Comparison of ENCODE assay signal across 9 mouse cellular contexts in genomic region chr1:161400126-161400525, GRCm38 (mm10). TPM values are rescaled to one million over a fixed set of nuclear protein-coding genes. Genes with fewer than 3 reads are reported as not detected.
DNase-seq lines count a peak whose midpoint lies in the region; ATAC-seq and TF ChIP-seq lines count a peak whose summit lies in the region.
"Had no signal": no experiment of that assay in that cellular context is flagged by ENCODE, and none has a peak within 500 bp of the region (broad histone marks: within the 10 kb centered on the region; RNA-seq: fewer than 3 reads in every experiment).

No protein-coding gene starts in this region.

- WGBS in forebrain, embryonic 13.5 days, result 19% methylated on average over 6 of the region's 6 CpGs
- whole genome bisulfite sequencing in forebrain, embryonic 10.5 days, result 27% methylated on average over 6 of the region's 6 CpGs
- WGBS in midbrain, embryonic 14.5 days, result 28% methylated on average over 6 of the region's 6 CpGs
- WGBS in stomach, postnatal 0 days, result 22% methylated on average over 6 of the region's 6 CpGs

- no peak overlapping the region for H3K9ac ChIP-seq in forebrain, embryonic 13.5 days
- no peak overlapping the region for H3K9ac ChIP-seq in midbrain, embryonic 14.5 days (replicated peaks; ENCODE audit: low read length)
- no peak overlapping the region for H3K9ac ChIP-seq in stomach, postnatal 0 days (ENCODE audit: low read length)

- H3K4me3 ChIP-seq in forebrain, embryonic 13.5 days, result no peak overlapping the region
- H3K4me3 ChIP-seq in forebrain, embryonic 10.5 days, result no peak overlapping the region
- H3K4me3 ChIP-seq in midbrain, embryonic 14.5 days (replicated peaks; ENCODE audit: low read depth, low read length), result no peak overlapping the region
- H3K4me3 ChIP-seq in stomach, postnatal 0 days (ENCODE audit: low read depth, low read length), result no peak overlapping the region
- H3K4me3 ChIP-seq: megakaryocyte, embryonic 14.5 days had no signal

- intact Hi-C loops in heart, postnatal 36 days (cut with DNase I), result loop anchor here (1.0 to 5.0 kb wide), 4 partner anchors 107 to 337 kb away; no protein-coding TSS in a partner anchor

- H3K36me3 ChIP-seq in forebrain, embryonic 13.5 days (ENCODE audit: poor library complexity, severe bottlenecking), result no peaks in the 10 kb centered on the region
- no peaks in the 10 kb centered on the region for H3K36me3 ChIP-seq in forebrain, embryonic 10.5 days (replicated peaks)
- no peaks in the 10 kb centered on the region for H3K36me3 ChIP-seq in midbrain, embryonic 14.5 days (ENCODE audit: control insufficient read depth, insufficient read depth, low read length)
- no peaks in the 10 kb centered on the region for H3K36me3 ChIP-seq in stomach, postnatal 0 days (ENCODE audit: control insufficient read depth, insufficient read depth, low read length)

- TF ChIP-seq EP300 in stomach, postnatal 0 days (optimal IDR thresholded peaks at IDR 0.05), result no peak

- no peaks in the 10 kb centered on the region for H3K27me3 ChIP-seq in forebrain, embryonic 13.5 days
- H3K27me3 ChIP-seq in forebrain, embryonic 10.5 days (ENCODE audit: poor library complexity, severe bottlenecking), result no peaks in the 10 kb centered on the region
- no peaks in the 10 kb centered on the region for H3K27me3 ChIP-seq in midbrain, embryonic 14.5 days (ENCODE audit: control insufficient read depth, insufficient read depth, low read length)
- no peaks in the 10 kb centered on the region for H3K27me3 ChIP-seq in stomach, postnatal 0 days (ENCODE audit: control insufficient read depth, insufficient read depth, low read length)

- DNase-seq in forebrain, embryonic 10.5 days (ENCODE audit: extremely low spot score, low spot score), result no peak
- peak; percentile 87 for DNase-seq in adipocyte (ENCODE audit: low spot score)
- DNase-seq in embryo, embryonic 9.5 days (ENCODE audit: extremely low spot score), result peak; percentile 54
- peak; percentile 74 to 85 for DNase-seq in heart, postnatal 36 days
- DNase-seq in left cerebral cortex, adult 11 months (ENCODE audit: low spot score), result peak; percentile 57
- DNase-seq in midbrain, embryonic 14.5 days, result peak; percentile 73
- DNase-seq in stomach, postnatal 0 days (ENCODE audit: low spot score), result peak; percentile 74

- TF ChIP-seq CTCF in stomach, postnatal 0 days (IDR thresholded peaks at IDR 0.05; ENCODE audit: low read depth), result peak; percentile 88

- ATAC-seq in forebrain, embryonic 13.5 days, result 0 out of 2 replicates have a peak, but pooled peaks have one; percentile 53
- no peak for ATAC-seq in midbrain, embryonic 14.5 days (ENCODE audit: low FRiP score, low TSS enrichment)
- ATAC-seq in stomach, postnatal 0 days (ENCODE audit: low FRiP score, low TSS enrichment), result no peak

- H3K27ac ChIP-seq in forebrain, embryonic 13.5 days, result no peak overlapping the region
- no peak overlapping the region for H3K27ac ChIP-seq in forebrain, embryonic 10.5 days
- no peak overlapping the region for H3K27ac ChIP-seq in midbrain, embryonic 14.5 days (replicated peaks; ENCODE audit: low read depth, low read length)
- no peak overlapping the region for H3K27ac ChIP-seq in stomach, postnatal 0 days (replicated peaks)

- H3K9me3 ChIP-seq in forebrain, embryonic 13.5 days (replicated peaks), result peaks cover 9% of the 10 kb centered on the region; the same call in 1 of the 2 replicates
- H3K9me3 ChIP-seq in forebrain, embryonic 10.5 days, result no peaks in the 10 kb centered on the region
- peaks cover 6% of the 10 kb centered on the region for H3K9me3 ChIP-seq in midbrain, embryonic 14.5 days (ENCODE audit: control insufficient read depth, low read length)
- H3K9me3 ChIP-seq in stomach, postnatal 0 days (ENCODE audit: control insufficient read depth, low read length), result no peaks in the 10 kb centered on the region

- H3K4me1 ChIP-seq in forebrain, embryonic 13.5 days, result no peaks in the 10 kb centered on the region
- H3K4me1 ChIP-seq in forebrain, embryonic 10.5 days, result peaks cover 9% of the 10 kb centered on the region
- no peaks in the 10 kb centered on the region for H3K4me1 ChIP-seq in midbrain, embryonic 14.5 days (ENCODE audit: control insufficient read depth, insufficient read depth, low read length)
- no peaks in the 10 kb centered on the region for H3K4me1 ChIP-seq in stomach, postnatal 0 days (replicated peaks; ENCODE audit: control insufficient read depth, insufficient read depth)

- H3K4me2 ChIP-seq in forebrain, embryonic 13.5 days, result no peak overlapping the region
- no peak overlapping the region for H3K4me2 ChIP-seq in midbrain, embryonic 14.5 days (ENCODE audit: low read length)
- H3K4me2 ChIP-seq in stomach, postnatal 0 days (replicated peaks; ENCODE audit: low read depth), result no peak overlapping the region

RNA-seq across cellular contexts. Expression of gene Tnfsf4, which starts 4.9 kb away (rescaled TPM):
- not detected in 2 replicates for polyA plus RNA-seq in forebrain, embryonic 13.5 days (2015; fragmentation: Nextera tagmentation; extraction: Ambion mirVana)
- polyA plus RNA-seq in forebrain, embryonic 10.5 days (2016; fragmentation: Nextera tagmentation; extraction: Ambion mirVana), result not detected in 2 replicates
- not detected for total RNA-seq in heart, postnatal 36 days (2021)
- polyA plus RNA-seq in midbrain, embryonic 14.5 days (2014; fragmentation: Nextera tagmentation; extraction: Ambion mirVana), result not detected in 2 replicates
- polyA plus RNA-seq in stomach, postnatal 0 days (2015; fragmentation: Nextera tagmentation; extraction: Ambion mirVana), result 0.05 and 0.24 TPM in 2 replicates
